Mouse (Mus musculus) bone marrow macrophage, adult 2 months (primary cell): ENCODE results near the gene Slc23a2.

Source experiments
- CTCF ChIP-seq: IDR thresholded peaks from 2 replicates; pipeline ENCODE4 v1.5.1; 2012; ENCODE audit warnings: low read depth, mild to moderate bottlenecking, low read length, moderate library complexity
- POLR2A ChIP-seq: IDR thresholded peaks from 2 replicates; pipeline ENCODE4 v1.6.1; 2012; ENCODE audit warnings: mild to moderate bottlenecking, low read depth, low read length, borderline replicate concordance

GRCm38 (mm10) chr2:132176289-132176848 lies 31.5 kb upstream of the Slc23a2 start:
- TF ChIP-seq POLR2A (no peak), CTCF (no peak)
